Mouse (Mus musculus) heart, adult 11 months (tissue): ENCODE data around the gene Etv6.
A peak's percentile ranks its signal among the peaks of the same experiment; 100 is the strongest.

Experiments used
- DNase-seq: peaks from one replicate; pipeline ENCODE4 v3.0.0; 2022

The Etv6 gene

DNA sequence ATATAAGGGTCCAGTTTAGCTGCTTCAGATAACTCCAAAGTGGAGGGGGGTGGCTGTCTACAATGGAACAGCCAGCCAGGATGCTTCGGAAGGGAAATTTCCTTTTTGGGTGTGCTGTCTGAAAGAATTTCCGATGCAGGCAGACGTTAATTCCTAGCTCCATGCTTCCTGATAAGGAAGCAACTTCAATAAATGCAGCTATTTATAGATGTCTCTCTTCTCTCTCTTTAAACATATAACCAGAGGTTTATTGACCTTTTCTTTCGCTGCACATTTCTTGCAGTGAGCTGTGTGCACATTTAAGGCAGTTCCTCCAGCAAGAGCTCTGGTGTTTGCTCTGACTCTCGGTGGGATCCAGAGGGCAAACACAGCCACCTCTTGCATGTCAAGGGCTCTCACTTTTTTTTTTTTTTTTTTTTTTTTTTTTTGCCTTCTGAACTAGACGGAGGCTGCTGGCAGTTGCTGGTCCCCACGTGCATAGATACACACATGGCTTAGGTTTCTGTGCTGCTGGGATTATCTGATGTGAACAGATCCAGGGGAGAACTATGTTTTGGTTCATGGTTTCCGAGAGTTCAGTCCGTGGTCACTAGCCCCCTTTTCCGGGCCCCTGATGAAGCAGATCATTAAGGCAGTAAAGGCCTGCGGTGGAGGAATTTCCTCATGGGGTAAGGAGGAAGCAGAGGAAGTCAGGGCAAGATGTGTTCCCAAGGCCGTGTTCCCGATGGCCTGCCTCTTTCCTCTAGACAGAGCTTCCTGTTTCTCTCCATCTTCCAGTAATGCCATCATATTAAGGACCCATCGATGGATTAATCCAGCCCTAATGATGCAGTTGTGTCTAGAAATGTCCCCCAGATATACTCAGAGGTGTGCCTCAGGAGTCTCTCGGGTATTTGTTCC, 109.0 kb downstream of the Etv6 start:
- peak; percentile 96 for DNase-seq

DNA sequence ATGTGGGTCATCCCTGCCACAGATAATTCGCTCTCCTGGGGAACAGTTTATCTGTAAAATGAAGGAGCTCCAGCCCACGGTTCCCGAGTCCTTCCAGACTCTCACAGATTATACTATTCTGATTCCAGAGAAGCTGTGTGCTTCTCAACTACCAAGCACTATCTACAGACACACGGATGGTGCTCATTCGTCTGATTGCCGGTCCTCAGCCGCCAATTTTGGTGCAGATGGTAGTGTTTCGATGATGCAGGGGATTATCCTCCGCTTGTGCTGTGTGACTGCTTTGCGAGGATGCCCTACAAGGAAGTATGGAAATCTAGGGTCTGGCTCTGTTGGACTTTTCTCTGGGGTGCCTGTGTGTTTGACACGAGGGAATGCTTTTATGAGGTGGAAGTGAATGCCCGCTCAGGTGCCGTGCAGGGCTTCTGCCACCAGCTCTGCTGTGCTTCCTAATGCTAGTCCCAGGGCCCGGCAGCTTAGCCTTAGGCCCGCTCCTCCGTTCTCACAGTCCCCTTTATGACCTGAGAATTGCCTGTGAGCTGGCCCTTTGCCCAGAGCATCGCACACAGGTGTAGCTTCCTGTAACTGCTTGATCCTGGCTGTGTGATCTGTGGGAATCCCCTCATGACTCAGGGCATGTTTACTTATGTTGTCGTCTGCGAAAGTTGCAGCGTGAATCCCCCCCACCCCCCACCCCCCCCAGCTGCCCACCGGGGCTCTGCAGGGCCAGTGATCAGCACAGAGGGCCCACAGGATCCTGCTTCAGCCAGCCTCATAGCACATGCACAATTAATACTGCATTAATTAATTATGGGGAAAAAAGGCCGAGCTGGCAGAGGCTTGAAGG, 112.3 kb downstream of the Etv6 start:
- DNase-seq, result peak; percentile 93

GRCm38 (mm10) chr6:134148443-134148942, 113.0 kb downstream of the Etv6 start:
- peak; percentile 76 for DNase-seq

DNA sequence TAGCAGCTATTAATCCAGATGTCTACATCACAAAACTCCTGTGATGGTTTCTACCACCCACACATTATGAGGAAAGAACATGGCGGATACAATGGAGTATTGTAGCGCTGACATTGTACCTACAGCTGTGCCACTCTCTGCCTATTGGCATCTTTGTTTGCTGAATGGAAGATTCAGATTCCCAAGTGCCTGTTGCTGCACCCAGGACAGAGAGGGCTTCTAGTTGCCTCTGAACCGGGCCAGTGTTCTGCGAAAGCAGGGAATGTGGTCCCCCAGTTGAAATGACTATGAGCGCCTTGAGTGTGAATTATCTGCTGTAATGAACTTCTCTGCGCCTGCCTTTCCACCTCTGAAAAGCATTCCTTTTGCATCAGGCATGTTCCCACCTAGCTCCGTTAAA, 114.1 kb downstream of the Etv6 start:
- peak; percentile 81 for DNase-seq

DNA sequence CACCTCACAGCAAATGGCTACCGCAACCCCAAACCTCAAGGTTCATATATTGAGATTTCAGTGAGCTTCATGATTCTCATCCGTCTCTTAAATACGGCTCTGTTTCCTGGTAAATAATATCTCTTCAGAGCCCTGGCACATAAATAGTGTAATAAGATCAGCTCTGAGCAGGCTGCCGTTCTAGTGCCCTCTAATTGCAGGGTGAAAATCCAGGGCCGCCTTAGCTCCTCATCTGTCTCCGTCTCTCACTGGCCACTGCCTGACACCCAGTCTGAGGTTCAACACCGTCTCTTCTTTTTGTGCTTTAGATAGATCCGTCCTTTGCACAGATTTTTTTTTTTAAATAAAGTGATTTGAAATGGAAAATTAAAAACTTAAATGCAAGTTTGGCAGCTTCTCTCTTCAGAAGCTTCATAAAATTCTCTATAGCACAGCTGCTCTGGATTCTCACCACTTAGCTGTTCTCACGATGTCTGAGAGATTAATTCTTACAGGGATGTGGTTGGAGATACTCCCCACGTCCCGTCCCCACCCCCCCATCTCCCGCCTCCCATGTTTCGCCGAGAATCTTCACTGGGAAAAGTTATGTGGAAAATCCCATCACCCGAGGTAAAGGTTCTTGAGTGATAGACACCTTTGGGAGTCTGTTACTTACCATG, 115.7 kb downstream of the Etv6 start:
- peak; percentile 86 for DNase-seq

- peak; percentile 99 for DNase-seq
These were observed 116.5 kb downstream of the Etv6 start for GRCm38 (mm10) chr6:134151853-134152505.

DNA sequence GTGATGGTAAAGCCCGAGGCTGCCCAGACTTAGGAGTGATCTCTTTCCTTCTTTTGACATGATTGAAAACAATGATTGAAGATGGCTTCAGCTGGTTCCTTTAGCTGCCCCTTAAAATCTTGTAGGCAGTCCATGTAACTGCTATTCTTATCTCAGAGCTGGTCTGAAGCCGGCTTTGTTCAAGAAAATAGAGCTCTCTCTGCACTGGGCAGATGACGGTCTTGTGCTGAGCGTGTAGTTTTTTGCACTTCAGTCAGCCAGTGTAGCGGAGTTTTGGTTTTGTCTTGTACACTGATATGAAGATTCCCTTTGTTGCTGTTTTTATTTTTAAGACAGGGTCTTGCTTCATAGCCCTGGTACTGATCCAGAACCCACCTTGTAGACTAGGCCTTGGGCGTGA, 117.0 kb downstream of the Etv6 start:
- peak; percentile 88 for DNase-seq

GRCm38 (mm10) chr6:134154746-134155145, 119.2 kb downstream of the Etv6 start:
- DNase-seq, result peak; percentile 61

- DNase-seq, result peak; percentile 83
These were observed 120.6 kb downstream of the Etv6 start for GRCm38 (mm10) chr6:134155900-134156623.

GRCm38 (mm10) chr6:134157533-134158115, 122.1 kb downstream of the Etv6 start:
- peak; percentile 41 for DNase-seq

DNA sequence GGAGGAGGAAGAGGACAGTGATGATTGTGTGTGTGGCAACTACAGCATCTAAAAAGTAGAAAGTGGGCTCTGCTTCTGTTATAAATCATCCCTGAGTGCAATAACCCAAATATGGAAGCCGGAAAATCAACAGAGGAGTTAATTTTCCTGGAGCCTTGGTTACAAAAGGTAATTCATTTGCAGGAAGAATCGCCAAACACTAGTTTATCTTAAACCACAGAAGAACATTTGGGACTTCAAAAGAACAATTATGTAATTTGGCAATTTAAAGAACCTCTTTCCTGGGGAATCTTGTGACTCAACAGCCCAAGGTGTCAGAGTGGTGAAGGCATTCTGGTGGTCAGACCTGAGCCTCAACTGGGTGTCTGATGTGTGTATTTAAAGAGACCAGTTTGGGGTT, 122.7 kb downstream of the Etv6 start:
- no peak for DNase-seq

DNA sequence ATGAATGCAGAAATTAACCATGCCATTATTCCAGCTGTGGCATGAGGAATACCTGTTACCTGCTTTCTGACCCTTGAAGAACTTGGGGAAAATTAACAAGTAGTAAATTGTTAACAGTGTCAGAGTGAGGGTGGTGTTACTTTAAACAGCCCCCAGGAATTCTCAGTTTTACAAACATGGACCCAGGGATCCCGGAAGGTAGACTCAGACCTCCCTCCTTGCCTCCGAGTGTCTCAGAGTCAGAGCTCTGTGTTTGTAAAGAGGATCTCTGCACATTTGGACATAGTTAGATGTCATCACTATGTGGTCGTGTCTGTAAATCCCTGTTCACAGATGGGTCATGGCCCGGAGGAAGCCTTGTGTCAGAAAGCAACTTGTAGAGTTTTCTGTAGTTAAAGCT, 124.2 kb downstream of the Etv6 start:
- DNase-seq, result peak; percentile 70

DNA sequence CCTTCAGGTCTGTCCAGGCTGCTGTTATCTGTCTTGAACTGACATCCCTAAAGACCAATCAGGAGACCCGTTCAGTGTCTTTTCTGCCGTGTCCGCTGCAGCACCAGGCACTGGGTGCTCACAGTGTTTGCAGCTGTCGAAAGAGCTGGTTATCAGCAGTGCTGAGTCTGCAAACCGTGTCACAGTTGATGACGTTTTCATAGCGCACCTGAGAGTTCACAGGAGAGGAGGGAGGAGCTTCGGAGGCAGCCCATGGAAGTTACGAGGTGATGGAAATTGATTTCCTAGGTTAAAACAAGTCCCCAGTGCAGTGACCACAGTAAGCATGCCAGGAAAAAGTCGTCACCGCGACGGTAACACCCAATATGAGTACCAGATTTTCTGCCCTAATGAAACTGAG, 125.5 kb downstream of the Etv6 start:
- DNase-seq, result peak; percentile 91

- peak; percentile 13 for DNase-seq
These were observed 127.8 kb downstream of the Etv6 start for GRCm38 (mm10) chr6:134163346-134163745.

DNA sequence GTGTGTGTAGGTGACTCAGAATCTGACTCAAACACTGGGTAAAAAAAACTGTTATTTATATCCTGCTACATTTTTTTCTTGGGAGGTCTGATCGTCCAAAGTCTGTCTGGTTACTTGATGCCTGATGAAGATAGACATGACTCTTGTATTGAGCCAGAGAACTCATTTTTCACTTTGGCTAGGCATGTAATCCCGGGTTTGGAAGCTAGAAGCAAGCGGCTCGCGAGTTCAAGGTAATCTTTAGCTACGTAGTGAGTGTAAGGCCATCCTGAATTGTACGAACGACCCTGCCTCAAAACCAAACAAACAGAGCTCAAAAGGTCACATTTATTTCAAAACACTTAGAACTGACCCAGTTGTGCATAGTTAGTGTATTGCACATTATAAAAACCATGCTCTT, 128.9 kb downstream of the Etv6 start:
- peak; percentile 1 for DNase-seq

- peak; percentile 61 for DNase-seq
These were observed 129.5 kb downstream of the Etv6 start for GRCm38 (mm10) chr6:134165012-134165411.

GRCm38 (mm10) chr6:134167963-134168362, 132.5 kb downstream of the Etv6 start:
- DNase-seq, result peak; percentile 91

DNA sequence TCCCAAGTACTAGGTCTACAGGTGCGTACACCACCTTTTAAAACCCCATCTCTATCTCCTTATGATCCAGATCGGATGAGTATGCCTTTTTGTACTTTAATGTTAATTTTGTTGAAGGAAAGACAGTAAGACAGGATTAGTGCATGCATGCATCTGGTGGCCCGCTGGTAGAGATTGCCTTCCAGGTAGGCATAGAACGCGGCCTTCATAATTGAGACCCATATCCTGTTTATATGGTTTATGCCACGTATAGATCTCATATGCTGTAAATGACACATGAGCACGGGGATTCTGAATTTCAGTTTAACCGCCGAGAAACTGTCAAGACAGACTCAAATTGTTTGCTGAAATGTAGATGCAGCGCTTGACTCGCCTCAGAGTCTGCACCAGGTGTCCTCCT, 133.3 kb downstream of the Etv6 start:
- DNase-seq, result no peak

DNA sequence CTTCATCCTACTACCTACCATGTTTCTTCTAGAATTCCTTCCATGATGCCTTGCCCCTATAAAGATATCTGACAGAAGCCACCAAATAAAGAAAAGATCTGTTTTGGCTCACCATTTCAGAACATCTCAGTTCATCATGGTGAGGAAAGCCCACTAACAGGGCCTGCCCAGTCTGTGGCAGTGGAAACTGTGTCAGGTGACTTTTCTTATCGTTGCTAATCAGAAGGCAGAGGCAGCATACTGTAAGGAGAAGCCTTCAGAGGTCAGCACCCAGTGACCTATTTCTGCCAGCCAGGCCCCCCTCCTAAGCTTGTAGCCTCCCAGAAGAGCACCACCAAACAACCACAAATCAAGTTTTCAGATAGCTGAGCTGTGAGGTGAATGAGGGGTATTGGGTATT, 135.7 kb downstream of the Etv6 start:
- DNase-seq, result peak; percentile 19

GRCm38 (mm10) chr6:134171906-134172728, 136.6 kb downstream of the Etv6 start:
- peak; percentile 83 for DNase-seq
